Mouse (Mus musculus) spleen, adult 2 months (tissue): ENCODE results near the gene Apbb1.

Source experiments
- CTCF ChIP-seq: fragments of 200-500 bp; IDR thresholded peaks from 2 replicates; pipeline ENCODE4 v1.5.1; 2011; ENCODE audit warnings: mild to moderate bottlenecking, inconsistent platforms; ENCODE audit not compliant: insufficient read depth, insufficient read length, insufficient replicate concordance; ENCODE audit errors: extremely low read depth
- POLR2A ChIP-seq: fragments of 200-500 bp; IDR thresholded peaks from 2 replicates; pipeline ENCODE4 v1.6.1; 2011; ENCODE audit warnings: low read depth, low read length, inconsistent platforms

DNA sequence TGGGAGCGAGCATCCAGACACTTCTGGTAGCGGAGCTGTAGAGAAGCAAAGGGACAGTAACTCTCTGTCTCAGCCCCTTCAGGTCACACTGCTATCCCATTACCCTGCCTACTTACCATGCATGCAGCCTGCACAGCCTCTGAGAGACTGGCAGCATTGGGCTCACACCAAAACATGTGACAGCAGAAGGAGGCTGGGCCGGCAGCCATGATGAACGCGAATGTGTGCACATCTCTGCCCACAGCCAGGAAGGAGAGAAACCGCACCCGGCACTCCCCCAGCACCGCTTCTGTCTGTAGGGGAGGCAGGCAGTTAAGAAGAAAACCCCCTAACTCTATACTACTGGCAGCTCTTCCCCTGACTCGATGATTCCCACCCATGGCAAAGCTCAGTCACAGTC, 22.4 kb downstream of the Apbb1 start:
- TF ChIP-seq POLR2A (no peak), CTCF (no peak)
